Mouse (Mus musculus) lung, postnatal 14 days (tissue): ENCODE measurements at regions not wholly inside any gene's neighbourhood (a gene's known extent, or its start where the extent isn't known, plus 50 kb on each side); places are given as distances from the start of the nearest gene placed in this dataset.
"Not testable (repeated sequence)": the region's sequence is repeated elsewhere in the genome, so short reads cannot be mapped to it uniquely, and the experiment has no call there.

Source experiments
- DNase-seq: peaks from one replicate; pipeline ENCODE4 v3.0.0; 2021

DNA sequence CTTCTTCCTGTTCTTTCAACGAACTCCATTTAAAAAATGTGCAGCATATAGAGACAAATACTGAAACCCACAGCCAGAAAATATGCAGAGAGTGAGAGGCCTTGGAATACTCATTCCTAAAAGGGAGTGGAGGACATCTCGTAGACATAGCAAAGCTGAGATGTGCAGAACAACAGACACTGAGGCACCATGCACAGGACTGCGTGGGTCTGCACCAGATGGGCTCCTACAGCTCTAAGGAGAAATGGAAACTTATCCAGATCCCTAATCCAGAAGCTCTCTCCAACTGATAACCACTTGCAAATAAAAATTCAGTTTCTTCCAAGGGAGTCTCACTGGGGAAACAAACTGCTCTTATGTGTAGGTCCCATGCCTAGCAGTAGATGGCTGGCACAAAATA is 101.6 kb downstream of the Slc25a24 start:
- no peak for DNase-seq

GRCm38 (mm10) chr3:109234275-109234674 is 106.2 kb upstream of the Vav3 start:
- no peak for DNase-seq

DNA sequence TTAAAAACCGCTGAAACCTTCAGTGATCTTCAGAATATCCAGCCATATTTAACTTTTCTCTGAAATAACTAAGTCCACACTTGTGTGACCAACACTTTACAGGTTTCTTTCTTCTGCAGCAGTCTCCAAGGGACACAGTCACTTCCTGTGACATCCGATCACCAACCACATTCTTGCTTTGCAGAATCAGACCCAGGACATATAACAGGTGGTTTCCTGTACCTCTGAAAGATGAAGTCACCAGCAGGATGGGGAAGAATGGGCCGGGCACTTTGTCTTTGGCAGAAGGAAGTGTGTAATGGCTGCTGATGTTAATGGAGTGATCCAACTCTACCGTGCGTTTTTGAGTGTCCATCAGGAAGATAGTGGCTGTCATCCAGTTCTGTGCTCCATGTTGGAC is 103.5 kb upstream of the Vav3 start:
- no peak for DNase-seq

- DNase-seq: no peak
Observed at GRCm38 (mm10) chr3:109243491-109243890, 97.0 kb upstream of the Vav3 start.

DNA sequence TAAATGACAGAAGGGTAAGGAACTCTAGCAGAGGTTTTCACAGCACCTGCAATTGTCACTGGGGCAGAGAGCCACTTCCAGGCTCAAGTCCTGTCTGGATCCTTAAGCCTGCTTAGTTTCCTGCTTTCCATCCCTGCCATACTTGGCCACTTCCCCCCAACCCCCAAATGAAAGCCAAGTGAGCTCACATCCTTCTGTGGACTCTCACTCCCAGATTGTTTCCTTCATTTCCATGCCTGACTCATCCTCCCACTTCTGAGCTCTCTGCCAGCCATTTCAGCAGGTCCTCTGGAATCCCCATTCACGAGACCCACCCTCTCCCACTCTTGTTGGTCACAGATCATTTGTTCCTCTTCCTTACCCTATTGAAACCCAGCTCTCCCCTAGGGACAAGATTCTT is 91.7 kb upstream of the Vav3 start:
- no peak for DNase-seq

- no peak for DNase-seq
Observed at GRCm38 (mm10) chr3:109249359-109249758, 91.1 kb upstream of the Vav3 start.

DNA sequence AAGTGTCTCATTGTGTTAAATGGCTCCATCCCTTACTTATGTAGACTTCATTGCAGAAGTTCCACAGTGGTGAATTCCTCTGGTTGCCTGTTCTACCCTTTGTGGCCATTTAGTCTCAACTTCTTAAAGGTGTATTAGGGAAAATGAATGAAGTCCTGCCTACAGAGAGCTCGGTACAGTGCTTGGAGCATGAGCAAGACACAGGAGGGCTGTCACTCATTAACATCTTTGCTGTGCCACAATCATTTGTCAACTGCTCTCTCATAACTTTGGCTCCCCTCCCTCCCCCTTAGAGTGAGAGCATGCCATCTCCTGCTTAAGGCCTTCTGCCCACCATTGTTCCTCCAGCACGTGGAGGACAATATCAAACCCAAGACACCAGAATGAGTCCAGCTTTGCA is 90.5 kb upstream of the Vav3 start:
- DNase-seq: no peak

DNA sequence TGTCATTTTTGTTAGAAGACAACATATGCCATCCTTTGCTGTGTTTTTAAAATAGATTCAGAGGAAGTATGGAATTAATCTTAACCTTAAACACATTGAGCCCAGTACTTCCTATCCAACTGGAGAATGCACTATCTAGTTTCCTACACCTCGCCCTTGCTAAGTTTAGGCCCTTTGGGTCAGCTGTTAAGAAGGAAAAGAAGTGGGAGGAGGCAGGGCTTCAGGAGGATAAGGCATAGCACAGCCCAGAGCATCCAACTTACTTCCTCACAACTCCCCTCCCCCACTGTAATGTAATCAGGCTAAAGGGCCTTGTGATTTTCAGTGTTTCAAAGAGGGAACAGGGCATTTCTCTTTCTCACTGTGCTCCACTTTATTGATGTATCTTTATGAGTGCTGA is 88.7 kb upstream of the Vav3 start:
- DNase-seq: no peak

DNA sequence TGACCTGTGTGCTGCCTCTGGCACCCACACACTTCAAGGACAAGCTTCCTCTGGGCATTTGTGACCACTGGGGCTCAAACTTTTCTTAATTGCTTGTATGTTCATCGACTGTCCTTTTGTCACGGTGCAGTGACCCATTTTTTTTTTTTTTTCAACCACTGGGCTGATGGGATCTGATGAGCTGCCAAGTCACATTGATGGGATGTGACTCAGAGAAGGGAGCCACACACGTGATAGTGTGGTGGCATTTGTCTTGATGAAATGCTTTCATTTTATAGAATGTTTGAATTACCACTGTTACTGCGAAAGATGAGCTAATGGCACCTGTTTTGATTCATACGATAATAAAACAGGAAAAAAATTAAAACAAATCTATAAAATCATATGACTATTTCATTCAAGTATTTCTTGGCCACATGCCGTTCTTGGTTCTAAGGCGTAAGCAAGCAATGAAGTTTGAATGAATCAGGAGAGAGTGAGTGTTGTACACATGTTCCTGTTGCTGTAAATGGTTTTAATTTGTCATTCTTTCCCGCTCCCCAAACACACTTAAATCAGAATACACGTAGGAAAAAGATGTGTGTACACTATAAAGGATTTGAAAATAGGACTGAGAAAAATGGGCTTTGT is 86.3 kb upstream of the Vav3 start:
- DNase-seq: no peak

DNA sequence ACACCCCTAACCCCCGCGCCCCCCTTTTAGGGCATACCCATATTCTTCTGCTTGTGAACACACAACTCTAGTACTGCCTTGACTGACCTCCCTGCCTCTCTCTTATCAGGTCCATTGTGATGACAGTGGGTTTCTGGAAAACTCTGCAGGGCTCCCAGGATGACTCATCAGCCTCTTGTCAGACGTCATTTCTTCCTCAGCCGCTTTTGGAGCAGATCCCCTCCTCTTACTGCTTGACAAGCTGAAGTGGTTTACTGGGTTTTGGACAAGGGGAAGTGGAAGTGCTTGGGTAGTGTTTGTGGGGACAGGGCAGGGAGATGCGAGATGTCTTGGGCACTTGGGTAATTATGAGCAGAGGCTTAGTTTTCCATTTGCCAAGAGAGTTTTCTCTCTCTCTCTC is 85.5 kb upstream of the Vav3 start:
- DNase-seq: no peak

DNA sequence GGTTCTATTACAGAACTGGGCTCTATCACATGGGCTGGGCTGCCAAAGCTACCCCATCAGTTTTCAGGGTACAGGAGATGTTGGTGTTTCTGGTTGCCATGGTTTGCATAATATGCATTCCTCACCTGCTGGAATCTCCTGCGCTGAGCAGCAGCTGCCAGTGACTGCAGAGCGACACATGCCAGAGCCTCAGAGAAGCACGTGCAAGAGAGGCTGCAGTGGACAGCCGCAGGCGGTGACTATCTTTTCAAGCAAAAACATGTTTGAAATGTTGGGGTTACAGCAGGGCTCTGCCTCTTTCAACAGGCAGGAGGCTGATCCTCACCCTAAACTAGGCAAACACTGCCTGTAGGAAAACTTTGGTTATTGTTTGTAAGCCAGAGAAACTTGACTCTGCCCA is 83.7 kb upstream of the Vav3 start:
- DNase-seq: no peak

GRCm38 (mm10) chr3:109266947-109267346 is 73.5 kb upstream of the Vav3 start:
- not testable (repeated sequence) for DNase-seq

DNA sequence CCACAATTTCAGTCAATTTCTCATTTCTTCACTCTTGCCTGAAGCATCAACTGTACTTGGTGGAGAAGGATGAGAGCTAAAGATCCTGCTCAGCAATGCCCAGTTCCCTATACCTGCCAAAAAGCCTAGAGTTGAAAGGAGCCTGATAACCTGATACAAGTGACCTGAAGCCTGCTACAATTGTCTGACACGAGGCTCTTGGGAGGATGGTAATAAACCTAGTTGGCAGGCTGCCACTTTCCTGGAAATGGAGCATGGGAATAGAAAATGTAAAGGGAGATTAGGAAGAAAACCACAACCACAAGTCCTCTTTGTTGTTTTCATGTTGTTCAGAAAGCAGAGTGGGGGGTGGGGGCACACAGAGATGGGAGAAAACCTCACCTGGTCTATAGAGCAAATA is 69.7 kb upstream of the Vav3 start:
- DNase-seq: no peak

DNA sequence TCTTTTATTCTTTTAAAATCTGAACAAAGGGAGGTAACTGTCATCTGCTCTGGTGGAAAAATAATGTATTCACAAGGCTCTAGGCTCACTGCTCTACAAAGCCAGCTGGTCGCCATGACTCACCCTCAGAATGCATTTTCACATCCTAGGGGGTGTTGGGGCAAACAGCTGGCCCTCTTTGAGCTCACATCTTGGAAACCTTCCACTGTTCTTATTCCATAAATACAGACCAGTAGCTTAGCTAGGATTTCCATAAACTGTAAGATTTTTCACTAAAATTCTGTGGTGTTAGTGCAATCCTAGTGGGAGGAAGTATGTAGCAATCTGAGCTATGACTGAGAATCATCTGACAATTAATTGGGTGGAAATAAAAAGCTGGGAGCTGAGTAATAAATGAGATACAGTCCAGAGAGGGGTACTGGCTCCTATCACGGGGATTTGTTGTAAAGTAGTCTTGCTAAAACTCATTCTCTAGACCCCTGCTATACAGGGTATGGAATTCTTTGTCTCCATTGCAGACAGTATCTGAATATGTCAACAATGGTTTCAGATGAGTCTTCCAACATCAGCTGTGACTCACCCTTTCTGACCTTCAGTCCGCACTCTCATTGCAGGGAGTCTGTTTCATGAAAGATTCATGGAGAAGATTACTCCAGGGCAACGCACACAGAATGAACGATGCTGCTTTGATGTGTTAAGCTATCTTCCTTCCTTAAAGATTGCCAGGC is 67.2 kb upstream of the Vav3 start:
- peak; percentile 10 for DNase-seq

DNA sequence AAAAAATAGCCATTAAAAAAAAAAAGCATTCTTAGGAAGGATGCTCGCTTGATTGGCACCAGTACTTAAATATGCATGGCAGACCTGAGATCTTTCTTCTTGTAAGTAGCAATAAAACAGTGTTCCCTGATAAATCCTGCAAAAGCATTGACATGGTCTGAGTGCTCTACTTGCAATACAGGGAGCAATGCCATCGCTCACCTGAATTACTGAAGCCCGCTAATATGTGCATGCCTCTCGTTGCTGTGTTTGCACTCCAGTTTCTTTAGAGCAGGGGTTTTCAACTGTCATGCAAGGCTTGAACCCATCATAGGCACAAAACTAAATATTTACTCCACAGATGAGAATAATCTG is 66.7 kb upstream of the Vav3 start:
- DNase-seq: no peak

GRCm38 (mm10) chr3:109279086-109279485 is 61.4 kb upstream of the Vav3 start:
- DNase-seq: no peak

DNA sequence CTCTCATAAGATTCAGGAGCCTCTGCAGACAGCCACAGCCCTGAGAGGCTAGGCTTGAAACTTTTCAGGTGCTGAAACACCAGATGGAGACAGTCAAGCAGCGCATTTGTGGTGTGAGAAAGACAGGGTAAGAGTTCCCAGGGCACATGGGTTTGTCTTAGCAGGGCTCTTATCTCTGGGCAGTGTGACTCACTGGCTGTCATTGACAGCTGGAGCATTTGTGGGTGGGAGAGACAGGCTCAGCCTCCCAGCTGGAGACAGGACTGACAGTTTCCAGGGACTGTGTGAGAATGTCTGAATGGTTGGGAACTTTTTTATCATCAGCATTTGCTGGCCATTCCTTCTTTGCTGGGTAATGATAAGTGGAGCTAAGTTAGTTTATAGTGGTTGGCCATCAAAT is 53.9 kb upstream of the Vav3 start:
- DNase-seq: peak; percentile 9
